ENCODE assay signal across 8 mouse cellular contexts in the genomic region with DNA sequence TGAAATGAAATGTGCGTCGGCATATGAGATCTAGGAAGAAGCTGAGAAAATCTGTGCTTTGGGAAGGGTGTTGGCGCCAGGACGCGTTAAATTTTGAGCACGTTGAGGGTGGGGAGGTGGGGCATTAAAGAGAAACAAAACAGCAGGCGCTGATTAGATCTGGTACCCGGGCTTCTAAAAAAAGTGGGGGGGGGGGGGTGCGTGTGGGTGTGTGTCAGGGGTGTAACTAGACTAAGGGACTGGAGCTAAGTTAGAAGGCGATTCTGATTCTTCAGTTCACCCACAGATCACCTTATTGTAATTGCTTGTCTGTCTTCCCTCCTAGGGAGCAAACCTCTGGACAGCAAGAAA. TPM values are rescaled to one million over a fixed set of nuclear protein-coding genes. Genes with fewer than 3 reads are reported as not detected.
DNase-seq lines count a peak whose midpoint lies in the region; ATAC-seq and TF ChIP-seq lines count a peak whose summit lies in the region.

No protein-coding gene starts in this region.

- no peak for DNase-seq in layer of hippocampus, adult 2 months (ENCODE audit: low spot score in 2 of 2)
- DNase-seq in layer of hippocampus, postnatal 10 days (ENCODE audit: low spot score in 2 of 2), result no peak
- no peak for DNase-seq in left cerebral cortex, adult 8-10 months (ENCODE audit: low spot score in 2 of 2)
- DNase-seq in urinary bladder, adult 18-20 months (ENCODE audit: low spot score in 2 of 2), result no peak
- no peak for DNase-seq in kidney, adult 18-20 months

- peak overlapping the region; percentile 16; the same call in 1 of the 2 replicates for H3K9ac ChIP-seq in embryonic facial prominence, embryonic 12.5 days
- peak overlapping the region; percentile 41; the same call in 1 of the 2 replicates for H3K9ac ChIP-seq in intestine, postnatal 0 days (ENCODE audit: low read depth, low read length)

- H3K27me3 ChIP-seq in embryonic facial prominence, embryonic 12.5 days, result no peaks in the 10 kb centered on the region
- no peaks in the 10 kb centered on the region for H3K27me3 ChIP-seq in intestine, postnatal 0 days (replicated peaks; ENCODE audit: control insufficient read depth, insufficient read depth, low read length)
- H3K27me3 ChIP-seq in myocyte (ENCODE audit: control insufficient read depth, insufficient read depth, insufficient read length), result no peaks in the 10 kb centered on the region

- peak overlapping the region; percentile 79 for H3K4me2 ChIP-seq in embryonic facial prominence, embryonic 12.5 days (replicated peaks)
- H3K4me2 ChIP-seq in intestine, postnatal 0 days (replicated peaks; ENCODE audit: low read depth), result peak overlapping the region; percentile 84
- H3K4me2 ChIP-seq in myocyte (ENCODE audit: low read depth), result peak overlapping the region; percentile 79

- no peak for TF ChIP-seq POLR2A in myocyte (IDR thresholded peaks at IDR 0.05; ENCODE audit: insufficient read length, low read depth)

- H3K36me3 ChIP-seq in embryonic facial prominence, embryonic 12.5 days, result no peaks in the 10 kb centered on the region
- H3K36me3 ChIP-seq in intestine, postnatal 0 days (ENCODE audit: control insufficient read depth, insufficient read depth), result no peaks in the 10 kb centered on the region
- H3K36me3 ChIP-seq in myocyte (ENCODE audit: control insufficient read depth, insufficient read depth), result peaks cover 7% of the 10 kb centered on the region

- H3K9me3 ChIP-seq in embryonic facial prominence, embryonic 12.5 days, result no peaks in the 10 kb centered on the region
- H3K9me3 ChIP-seq in intestine, postnatal 0 days (ENCODE audit: control insufficient read depth), result no peaks in the 10 kb centered on the region

- no peak for ATAC-seq in embryonic facial prominence, embryonic 12.5 days (ENCODE audit: insufficient number of reproducible peaks, insufficient read depth, low FRiP score, low TSS enrichment)
- ATAC-seq in intestine, postnatal 0 days, result no peak

- no peak overlapping the region for H3K27ac ChIP-seq in layer of hippocampus, adult 2 months
- H3K27ac ChIP-seq in embryonic facial prominence, embryonic 12.5 days, result no peak overlapping the region
- peak overlapping the region; percentile 87 for H3K27ac ChIP-seq in intestine, postnatal 0 days (ENCODE audit: low read depth, low read length)

- H3K79me2 ChIP-seq in myocyte (ENCODE audit: control insufficient read depth, insufficient read depth), result peaks cover 23% of the 10 kb centered on the region

- no peak overlapping the region for H3ac ChIP-seq in myocyte (ENCODE audit: control insufficient read depth, insufficient read length)

- WGBS in embryonic facial prominence, embryonic 12.5 days, result 0% methylated on average over 10 of the region's 10 CpGs
- 0% methylated on average over 10 of the region's 10 CpGs for WGBS in intestine, postnatal 0 days

- peaks cover 10% of the 10 kb centered on the region for H3K4me1 ChIP-seq in embryonic facial prominence, embryonic 12.5 days
- no peaks in the 10 kb centered on the region; the same call in 1 of the 2 replicates for H3K4me1 ChIP-seq in intestine, postnatal 0 days (replicated peaks; ENCODE audit: control insufficient read depth, insufficient read depth, low read length)

- peak overlapping the region; percentile 93 for H3K4me3 ChIP-seq in layer of hippocampus, adult 2 months
- H3K4me3 ChIP-seq in embryonic facial prominence, embryonic 12.5 days, result peak overlapping the region; percentile 79
- H3K4me3 ChIP-seq in intestine, postnatal 0 days (ENCODE audit: low read depth, low read length), result peak overlapping the region; percentile 79
- peak overlapping the region; percentile 86 for H3K4me3 ChIP-seq in myocyte

- TF ChIP-seq CTCF in layer of hippocampus, adult 2 months (conservative IDR thresholded peaks at IDR 0.05), result no peak
- no peak for TF ChIP-seq CTCF in intestine, postnatal 0 days (IDR thresholded peaks at IDR 0.05; ENCODE audit: low read depth)

TF ChIP-seq in myocyte, 11 proteins besides CTCF, POLR2A, EP300 and RAD21:
- no peak for TF ChIP-seq MYOD1 (IDR thresholded peaks at IDR 0.05; ENCODE audit: control insufficient read depth in 1 of 3, insufficient read length in 2 of 3, low read depth in 2 of 3)
- no peak for TF ChIP-seq SRF (IDR thresholded peaks at IDR 0.05; ENCODE audit: control insufficient read depth, insufficient read length, low read depth)
- no peak for TF ChIP-seq TCF12 (IDR thresholded peaks at IDR 0.05; ENCODE audit: insufficient read depth, poor library complexity, severe bottlenecking)
- no peak for TF ChIP-seq E2F4 (IDR thresholded peaks at IDR 0.05; ENCODE audit: insufficient read depth)
- no peak for TF ChIP-seq CEBPB (IDR thresholded peaks at IDR 0.05; ENCODE audit: insufficient read depth, poor library complexity, severe bottlenecking)
- TF ChIP-seq TCF3 (IDR thresholded peaks at IDR 0.05; ENCODE audit: insufficient read length, low read depth), result no peak
- TF ChIP-seq POLR2AphosphoS2 (IDR thresholded peaks at IDR 0.05; ENCODE audit: insufficient read length, low read depth), result no peak
- no peak for TF ChIP-seq MYOG (IDR thresholded peaks at IDR 0.05; ENCODE audit: control insufficient read depth in 1 of 3, insufficient read depth in 1 of 3, insufficient read length in 2 of 3, low read depth in 2 of 3)
- no peak for TF ChIP-seq MAX (IDR thresholded peaks at IDR 0.05; ENCODE audit: low read depth)
- TF ChIP-seq REST (IDR thresholded peaks at IDR 0.05; ENCODE audit: insufficient read depth, insufficient read length), result no peak
- TF ChIP-seq USF1 (IDR thresholded peaks at IDR 0.05; ENCODE audit: low read depth), result no peak

RNA-seq across cellular contexts. Expression of a gene that starts 1.2 kb away (rescaled TPM):
- 10 to 100 TPM; 21.2 to 22.3 TPM for total RNA-seq in layer of hippocampus, adult 2 months (2021)
- 10 to 100 TPM; 25.8 to 27.9 TPM for total RNA-seq in layer of hippocampus, postnatal 10 days (2021)
- polyA plus RNA-seq in embryonic facial prominence, embryonic 12.5 days (2016; fragmentation: Nextera tagmentation; extraction: Ambion mirVana), result 78.8 and 79.3 TPM in 2 replicates
- polyA plus RNA-seq in intestine, postnatal 0 days (2015; fragmentation: Nextera tagmentation; extraction: Ambion mirVana), result 204 and 226 TPM in 2 replicates
- polyA plus RNA-seq in myocyte (2012; fragmentation: generic; extraction: Trizol), result 185 TPM
- total RNA-seq in left cerebral cortex, adult 8-10 months (2022), result 10 to 100 TPM; 17.6 to 27.6 (median 25.3) TPM

RNA-seq across cellular contexts. Expression of a gene that starts 22.5 kb away (rescaled TPM):
- 10 to 100 TPM; 14.6 to 18.5 TPM for total RNA-seq in layer of hippocampus, adult 2 months (2021)
- 10 to 100 TPM; 21.7 to 23.9 TPM for total RNA-seq in layer of hippocampus, postnatal 10 days (2021)
- 13.6 and 14.6 TPM in 2 replicates for polyA plus RNA-seq in embryonic facial prominence, embryonic 12.5 days (2016; fragmentation: Nextera tagmentation; extraction: Ambion mirVana)
- polyA plus RNA-seq in intestine, postnatal 0 days (2015; fragmentation: Nextera tagmentation; extraction: Ambion mirVana), result 10.4 and 11.2 TPM in 2 replicates
- 5.6 TPM for polyA plus RNA-seq in myocyte (2012; fragmentation: generic; extraction: Trizol)
- 10 to 100 TPM; 18.9 to 19.6 (median 19.2) TPM for total RNA-seq in left cerebral cortex, adult 8-10 months (2022)

RNA-seq across cellular contexts. Expression of a gene that starts 22.7 kb away (rescaled TPM):
- 10 to 100 TPM; 17.2 to 18.5 TPM for total RNA-seq in layer of hippocampus, adult 2 months (2021)
- total RNA-seq in layer of hippocampus, postnatal 10 days (2021), result 10 to 100 TPM; 17.1 to 17.8 TPM
- 7.4 and 8.6 TPM in 2 replicates for polyA plus RNA-seq in embryonic facial prominence, embryonic 12.5 days (2016; fragmentation: Nextera tagmentation; extraction: Ambion mirVana)
- polyA plus RNA-seq in intestine, postnatal 0 days (2015; fragmentation: Nextera tagmentation; extraction: Ambion mirVana), result 6.8 and 8.0 TPM in 2 replicates
- 0.07 TPM for polyA plus RNA-seq in myocyte (2012; fragmentation: generic; extraction: Trizol)
- 10 to 100 TPM; 15.7 to 31.3 (median 21.7) TPM for total RNA-seq in left cerebral cortex, adult 8-10 months (2022)
